Mouse (Mus musculus) neural tube, embryonic 10.5 days (tissue): ENCODE data around the gene Pdpk1.
A peak's percentile ranks its signal among the peaks of the same experiment; 100 is the strongest.

Experiments used
- DNase-seq: peaks from one replicate; pipeline ENCODE4 v3.0.0-alpha.2; 2017; ENCODE audit warnings: low spot score; ENCODE audit errors: extremely low spot score

Pdpk1 gene

GRCm38 (mm10) chr17:24150824-24151223 lies at the start of gene Pdpk1:
Gene Pdpk1 (minus strand): TSS chr17:24150924.
- DNase-seq, result no peak

- no peak for DNase-seq
Measured at GRCm38 (mm10) chr17:24199741-24200140, 49.0 kb upstream of the Pdpk1 start.

- no peak for DNase-seq
Measured at GRCm38 (mm10) chr17:24199252-24199651, 48.5 kb upstream of the Pdpk1 start.

- no peak for DNase-seq
Measured at GRCm38 (mm10) chr17:24197032-24197824, 46.5 kb upstream of the Pdpk1 start.

GRCm38 (mm10) chr17:24195349-24195748 lies 44.6 kb upstream of the Pdpk1 start:
- no peak for DNase-seq

- no peak for DNase-seq
Measured at GRCm38 (mm10) chr17:24193769-24194168, 43.0 kb upstream of the Pdpk1 start.

- DNase-seq, result no peak
Measured at GRCm38 (mm10) chr17:24193268-24193667, 42.5 kb upstream of the Pdpk1 start.

GRCm38 (mm10) chr17:24192848-24193247 lies 42.1 kb upstream of the Pdpk1 start:
- no peak for DNase-seq

- no peak for DNase-seq
Measured at GRCm38 (mm10) chr17:24191481-24191880, 40.8 kb upstream of the Pdpk1 start.

- no peak for DNase-seq
Measured at GRCm38 (mm10) chr17:24190934-24191333, 40.2 kb upstream of the Pdpk1 start.

- no peak for DNase-seq
Measured at GRCm38 (mm10) chr17:24174259-24174658, 23.5 kb upstream of the Pdpk1 start.

- peak; percentile 56 for DNase-seq
Measured at GRCm38 (mm10) chr17:24173423-24173822, 22.7 kb upstream of the Pdpk1 start.

- no peak for DNase-seq
Measured at GRCm38 (mm10) chr17:24171738-24172137, 21.0 kb upstream of the Pdpk1 start.

GRCm38 (mm10) chr17:24170729-24171128 lies 20.0 kb upstream of the Pdpk1 start:
- no peak for DNase-seq

GRCm38 (mm10) chr17:24170125-24170524 lies 19.4 kb upstream of the Pdpk1 start:
- no peak for DNase-seq

- peak; percentile 96 for DNase-seq
Measured at GRCm38 (mm10) chr17:24169317-24170065, 18.8 kb upstream of the Pdpk1 start, which contains the start of gene Atp6v0c. Gene Atp6v0c (minus strand): TSS chr17:24169702.

GRCm38 (mm10) chr17:24168590-24169277 lies 18.0 kb upstream of the Pdpk1 start:
- DNase-seq, result peak; percentile 67

- DNase-seq, result no peak
Measured at GRCm38 (mm10) chr17:24167891-24168505, 17.3 kb upstream of the Pdpk1 start.

GRCm38 (mm10) chr17:24167120-24167519 lies 16.4 kb upstream of the Pdpk1 start:
- no peak for DNase-seq

- no peak for DNase-seq
Measured at GRCm38 (mm10) chr17:24164566-24165259, 14.0 kb upstream of the Pdpk1 start.
